Comparison of ENCODE assay signal across 19 mouse cellular contexts in the genomic region with DNA sequence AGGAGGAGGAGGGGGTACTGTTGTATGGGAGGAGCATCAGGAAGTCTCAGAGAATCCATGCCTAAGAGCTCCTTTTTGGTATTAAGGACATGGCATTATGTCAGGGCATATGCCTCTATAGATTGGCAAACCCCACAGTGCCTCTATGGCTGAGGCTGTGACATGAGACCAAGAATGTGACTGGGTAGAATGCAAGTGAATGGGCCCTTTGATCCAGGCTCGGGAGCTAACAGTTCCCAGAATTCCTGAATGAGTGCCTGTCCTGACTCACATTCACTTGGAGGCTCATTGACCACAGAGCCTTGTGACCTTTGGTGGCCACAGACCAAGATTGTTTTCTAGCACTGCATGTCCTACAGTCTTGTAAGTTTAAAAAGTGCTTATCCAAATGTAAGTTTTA. TPM values are rescaled to one million over a fixed set of nuclear protein-coding genes. Genes with fewer than 3 reads are reported as not detected.
DNase-seq lines count a peak whose midpoint lies in the region; ATAC-seq and TF ChIP-seq lines count a peak whose summit lies in the region.
"Had no signal": no experiment of that assay in that cellular context is flagged by ENCODE, and none has a peak within 500 bp of the region (broad histone marks: within the 10 kb centered on the region; RNA-seq: fewer than 3 reads in every experiment).

No protein-coding gene starts in this region.

- H3K79me2 ChIP-seq in heart, adult 2 months (replicated peaks; ENCODE audit: control insufficient read depth, insufficient read depth, low read length) = no peaks in the 10 kb centered on the region; the same call in 1 of the 2 replicates

- no peak for TF ChIP-seq POLR2A in heart, adult 2 months (IDR thresholded peaks at IDR 0.05; ENCODE audit: insufficient read depth, low read depth, low read length)

- peaks cover 16% of the 10 kb centered on the region for H3K36me3 ChIP-seq in heart, adult 2 months (ENCODE audit: control insufficient read depth, insufficient read depth, low read length)
- peaks cover 60% of the 10 kb centered on the region for H3K36me3 ChIP-seq in heart, embryonic 12.5 days
- H3K36me3 ChIP-seq in midbrain, postnatal 0 days (ENCODE audit: insufficient read depth, low read length) = peaks cover 48% of the 10 kb centered on the region
- H3K36me3 ChIP-seq in midbrain, embryonic 14.5 days (ENCODE audit: control insufficient read depth, insufficient read depth, low read length) = peaks cover 63% of the 10 kb centered on the region
- H3K36me3 ChIP-seq in hindbrain, embryonic 14.5 days (replicated peaks; ENCODE audit: control insufficient read depth, insufficient read depth) = peaks cover 68% of the 10 kb centered on the region

- TF ChIP-seq EP300 in heart, adult 2 months (IDR thresholded peaks at IDR 0.05; ENCODE audit: insufficient read depth, low read depth, low read length) = no peak

- no peak for ATAC-seq in heart, embryonic 12.5 days (ENCODE audit: insufficient number of reproducible peaks, low FRiP score)
- ATAC-seq in midbrain, postnatal 0 days (ENCODE audit: low FRiP score) = no peak
- no peak for ATAC-seq in midbrain, embryonic 14.5 days (ENCODE audit: low FRiP score, low TSS enrichment)
- no peak for ATAC-seq in hindbrain, embryonic 14.5 days (ENCODE audit: low FRiP score)

- H3K4me2 ChIP-seq in heart, embryonic 12.5 days = no peak overlapping the region
- H3K4me2 ChIP-seq in midbrain, postnatal 0 days (ENCODE audit: low read depth, low read length, poor library complexity, severe bottlenecking) = no peak overlapping the region
- H3K4me2 ChIP-seq in midbrain, embryonic 14.5 days (ENCODE audit: low read length) = no peak overlapping the region
- no peak overlapping the region for H3K4me2 ChIP-seq in hindbrain, embryonic 14.5 days (replicated peaks)
- H3K4me2 ChIP-seq: hindbrain, embryonic 12.5 days; limb, embryonic 12.5 days had no signal

- intact Hi-C loops in heart, adult 2 months (cut with DNase I) = no loop called here

- H3K27ac ChIP-seq in heart, adult 2 months = peak overlapping the region; percentile 12; the same call in 1 of the 2 replicates
- H3K27ac ChIP-seq in heart, embryonic 12.5 days (ENCODE audit: poor library complexity, severe bottlenecking) = no peak overlapping the region
- H3K27ac ChIP-seq in midbrain, postnatal 0 days (ENCODE audit: low read depth, low read length) = no peak overlapping the region
- no peak overlapping the region for H3K27ac ChIP-seq in midbrain, embryonic 14.5 days (replicated peaks; ENCODE audit: low read depth, low read length)
- no peak overlapping the region for H3K27ac ChIP-seq in hindbrain, embryonic 14.5 days
- H3K27ac ChIP-seq: forebrain, embryonic 10.5 days; hindbrain, embryonic 12.5 days; limb, embryonic 12.5 days; liver, embryonic 14.5 days had no signal

- no peak overlapping the region for H3K9ac ChIP-seq in heart, adult 2 months (ENCODE audit: low read depth, low read length)
- no peak overlapping the region for H3K9ac ChIP-seq in heart, embryonic 12.5 days
- H3K9ac ChIP-seq in midbrain, postnatal 0 days (replicated peaks; ENCODE audit: low read length, poor library complexity, severe bottlenecking) = no peak overlapping the region
- H3K9ac ChIP-seq in midbrain, embryonic 14.5 days (replicated peaks; ENCODE audit: low read length) = no peak overlapping the region
- no peak overlapping the region for H3K9ac ChIP-seq in hindbrain, embryonic 14.5 days
- H3K9ac ChIP-seq: hindbrain, embryonic 12.5 days; limb, embryonic 12.5 days; liver, embryonic 14.5 days had no signal

- H3K4me3 ChIP-seq in heart, adult 2 months = no peak overlapping the region
- H3K4me3 ChIP-seq in heart, embryonic 12.5 days = no peak overlapping the region
- H3K4me3 ChIP-seq in midbrain, postnatal 0 days (ENCODE audit: low read depth, low read length) = no peak overlapping the region
- no peak overlapping the region for H3K4me3 ChIP-seq in midbrain, embryonic 14.5 days (replicated peaks; ENCODE audit: low read depth, low read length)
- no peak overlapping the region for H3K4me3 ChIP-seq in hindbrain, embryonic 14.5 days (replicated peaks; ENCODE audit: low read length)
- H3K4me3 ChIP-seq: forebrain, embryonic 10.5 days; hindbrain, embryonic 12.5 days; limb, embryonic 12.5 days; megakaryocyte, embryonic 14.5 days had no signal

- 16% methylated on average over 1 of the region's 1 CpGs for WGBS in heart, adult 2 months
- WGBS in heart, embryonic 12.5 days = 23% methylated on average over 1 of the region's 1 CpGs
- WGBS in midbrain, postnatal 0 days = 14% methylated on average over 1 of the region's 1 CpGs
- WGBS in midbrain, embryonic 14.5 days = 13% methylated on average over 1 of the region's 1 CpGs
- WGBS in hindbrain, embryonic 14.5 days = 11% methylated on average over 1 of the region's 1 CpGs

- H3K27me3 ChIP-seq in heart, adult 2 months (ENCODE audit: control insufficient read depth, insufficient read depth, low read length) = no peaks in the 10 kb centered on the region
- H3K27me3 ChIP-seq in heart, embryonic 12.5 days (replicated peaks) = no peaks in the 10 kb centered on the region
- H3K27me3 ChIP-seq in midbrain, postnatal 0 days (ENCODE audit: insufficient read depth, low read length) = no peaks in the 10 kb centered on the region
- no peaks in the 10 kb centered on the region for H3K27me3 ChIP-seq in midbrain, embryonic 14.5 days (ENCODE audit: control insufficient read depth, insufficient read depth, low read length)
- no peaks in the 10 kb centered on the region for H3K27me3 ChIP-seq in hindbrain, embryonic 14.5 days (ENCODE audit: control insufficient read depth, insufficient read depth, low read length)
- H3K27me3 ChIP-seq: hindbrain, embryonic 12.5 days; limb, embryonic 12.5 days; megakaryocyte, embryonic 14.5 days had no signal

- H3K4me1 ChIP-seq in heart, adult 2 months (ENCODE audit: control insufficient read depth, insufficient read depth, low read length) = peaks cover 5% of the 10 kb centered on the region
- H3K4me1 ChIP-seq in heart, embryonic 12.5 days (replicated peaks) = peaks cover 13% of the 10 kb centered on the region
- no peaks in the 10 kb centered on the region for H3K4me1 ChIP-seq in midbrain, postnatal 0 days (ENCODE audit: insufficient read depth, low read length)
- H3K4me1 ChIP-seq in midbrain, embryonic 14.5 days (ENCODE audit: control insufficient read depth, insufficient read depth, low read length) = peaks cover 1% of the 10 kb centered on the region; the same call in 1 of the 2 replicates
- 0 out of 2 replicates have a peak, but pooled peaks cover under 1% of the 10 kb centered on the region for H3K4me1 ChIP-seq in hindbrain, embryonic 14.5 days (replicated peaks; ENCODE audit: control insufficient read depth, insufficient read depth, low read length)
- H3K4me1 ChIP-seq: limb, embryonic 12.5 days had no signal

- DNase-seq in heart, adult 2 months = no peak
- DNase-seq in midbrain, postnatal 0 days (ENCODE audit: low spot score) = peak; percentile 43
- DNase-seq in midbrain, embryonic 14.5 days = no peak
- DNase-seq in adipocyte (ENCODE audit: low spot score) = peak; percentile 66
- no peak for DNase-seq in spleen, postnatal 10 days (ENCODE audit: low spot score in 2 of 2)
- no peak for DNase-seq in hindbrain, embryonic 14.5 days (ENCODE audit: low spot score)
- DNase-seq: adrenal gland, adult 2 months; cerebellum, adult 9-11 months; kidney, adult 11 months; kidney, postnatal 4 days; lung, postnatal 10 days; right cerebral cortex, postnatal 25 days; thymus, adult 18-20 months had no signal

- TF ChIP-seq CTCF in heart, adult 2 months (IDR thresholded peaks at IDR 0.05) = no peak
- TF ChIP-seq CTCF in midbrain, postnatal 0 days (IDR thresholded peaks at IDR 0.05) = no peak

- no peaks in the 10 kb centered on the region for H3K9me3 ChIP-seq in heart, embryonic 12.5 days (replicated peaks)
- no peaks in the 10 kb centered on the region for H3K9me3 ChIP-seq in midbrain, postnatal 0 days (ENCODE audit: low read length)
- H3K9me3 ChIP-seq in midbrain, embryonic 14.5 days (ENCODE audit: control insufficient read depth, low read length) = no peaks in the 10 kb centered on the region
- no peaks in the 10 kb centered on the region for H3K9me3 ChIP-seq in hindbrain, embryonic 14.5 days (ENCODE audit: control insufficient read depth, low read length)
- H3K9me3 ChIP-seq: forebrain, embryonic 10.5 days; hindbrain, embryonic 12.5 days; limb, embryonic 12.5 days; megakaryocyte, embryonic 14.5 days had no signal

RNA-seq across cellular contexts. Expression of gene Tbc1d10a, which starts 4.5 kb away (rescaled TPM):
- 10 to 100 TPM; 10.1 to 10.7 TPM for total RNA-seq in heart, adult 2 months (2021)
- 17.3 and 22.3 TPM in 2 replicates for polyA plus RNA-seq in heart, adult 2 months (2012; rRNA removed)
- polyA plus RNA-seq in heart, embryonic 12.5 days (2016; fragmentation: Nextera tagmentation; extraction: Ambion mirVana) = 15.6 TPM in 2 replicates
- total RNA-seq in midbrain, postnatal 0 days (2014; rRNA removed) = 41.9 and 48.4 TPM in 2 replicates
- 31.9 and 36.2 TPM in 2 replicates for polyA plus RNA-seq in midbrain, postnatal 0 days (2015; fragmentation: Nextera tagmentation; extraction: Ambion mirVana)
- polyA plus RNA-seq in midbrain, embryonic 14.5 days (2014; fragmentation: Nextera tagmentation; extraction: Ambion mirVana) = 21.5 and 23.8 TPM in 2 replicates
- polyA plus RNA-seq in hindbrain, embryonic 14.5 days (2014; fragmentation: Nextera tagmentation; extraction: Ambion mirVana) = 23.7 and 25.6 TPM in 2 replicates

RNA-seq across cellular contexts. Expression of gene Sf3a1, which starts 21.9 kb away (rescaled TPM):
- 10 to 100 TPM; 37.2 to 38.7 TPM for total RNA-seq in heart, adult 2 months (2021)
- polyA plus RNA-seq in heart, adult 2 months (2012; rRNA removed) = 17.9 and 23.4 TPM in 2 replicates
- polyA plus RNA-seq in heart, embryonic 12.5 days (2016; fragmentation: Nextera tagmentation; extraction: Ambion mirVana) = 43.1 and 46.5 TPM in 2 replicates
- 46.0 and 49.6 TPM in 2 replicates for total RNA-seq in midbrain, postnatal 0 days (2014; rRNA removed)
- polyA plus RNA-seq in midbrain, postnatal 0 days (2015; fragmentation: Nextera tagmentation; extraction: Ambion mirVana) = 34.2 and 37.3 TPM in 2 replicates
- 47.6 and 64.3 TPM in 2 replicates for polyA plus RNA-seq in midbrain, embryonic 14.5 days (2014; fragmentation: Nextera tagmentation; extraction: Ambion mirVana)
- 49.3 and 54.7 TPM in 2 replicates for polyA plus RNA-seq in hindbrain, embryonic 14.5 days (2014; fragmentation: Nextera tagmentation; extraction: Ambion mirVana)

RNA-seq across cellular contexts. Expression of gene Ccdc157, which starts 22.0 kb away (rescaled TPM):
- total RNA-seq in heart, adult 2 months (2021) = 1 to 10 TPM; 4.5 to 4.6 TPM
- 6.7 and 9.9 TPM in 2 replicates for polyA plus RNA-seq in heart, adult 2 months (2012; rRNA removed)
- 4.7 and 5.5 TPM in 2 replicates for polyA plus RNA-seq in heart, embryonic 12.5 days (2016; fragmentation: Nextera tagmentation; extraction: Ambion mirVana)
- 22.0 and 23.3 TPM in 2 replicates for total RNA-seq in midbrain, postnatal 0 days (2014; rRNA removed)
- 9.0 and 10.7 TPM in 2 replicates for polyA plus RNA-seq in midbrain, postnatal 0 days (2015; fragmentation: Nextera tagmentation; extraction: Ambion mirVana)
- 4.8 and 7.1 TPM in 2 replicates for polyA plus RNA-seq in midbrain, embryonic 14.5 days (2014; fragmentation: Nextera tagmentation; extraction: Ambion mirVana)
- 6.3 and 7.3 TPM in 2 replicates for polyA plus RNA-seq in hindbrain, embryonic 14.5 days (2014; fragmentation: Nextera tagmentation; extraction: Ambion mirVana)

RNA-seq across cellular contexts. Expression of gene Castor1, which starts 36.0 kb away (rescaled TPM):
- 1 to 10 TPM; 4.0 to 5.9 TPM for total RNA-seq in heart, adult 2 months (2021)
- polyA plus RNA-seq in heart, adult 2 months (2012; rRNA removed) = 10.7 and 13.5 TPM in 2 replicates
- 3.4 and 3.8 TPM in 2 replicates for polyA plus RNA-seq in heart, embryonic 12.5 days (2016; fragmentation: Nextera tagmentation; extraction: Ambion mirVana)
- 9.7 and 10.6 TPM in 2 replicates for total RNA-seq in midbrain, postnatal 0 days (2014; rRNA removed)
- 4.9 and 7.5 TPM in 2 replicates for polyA plus RNA-seq in midbrain, postnatal 0 days (2015; fragmentation: Nextera tagmentation; extraction: Ambion mirVana)
- polyA plus RNA-seq in midbrain, embryonic 14.5 days (2014; fragmentation: Nextera tagmentation; extraction: Ambion mirVana) = 1.6 and 2.1 TPM in 2 replicates
- polyA plus RNA-seq in hindbrain, embryonic 14.5 days (2014; fragmentation: Nextera tagmentation; extraction: Ambion mirVana) = 3.8 and 4.5 TPM in 2 replicates

RNA-seq across cellular contexts. Expression of gene Rnf215, which starts 47.1 kb away (rescaled TPM):
- total RNA-seq in heart, adult 2 months (2021) = 10 to 100 TPM; 12.9 to 13.4 TPM
- polyA plus RNA-seq in heart, adult 2 months (2012; rRNA removed) = 16.1 and 17.7 TPM in 2 replicates
- 21.4 and 22.0 TPM in 2 replicates for polyA plus RNA-seq in heart, embryonic 12.5 days (2016; fragmentation: Nextera tagmentation; extraction: Ambion mirVana)
- total RNA-seq in midbrain, postnatal 0 days (2014; rRNA removed) = 93.8 and 112 TPM in 2 replicates
- polyA plus RNA-seq in midbrain, postnatal 0 days (2015; fragmentation: Nextera tagmentation; extraction: Ambion mirVana) = 49.2 and 52.9 TPM in 2 replicates
- 52.7 and 52.9 TPM in 2 replicates for polyA plus RNA-seq in midbrain, embryonic 14.5 days (2014; fragmentation: Nextera tagmentation; extraction: Ambion mirVana)
- polyA plus RNA-seq in hindbrain, embryonic 14.5 days (2014; fragmentation: Nextera tagmentation; extraction: Ambion mirVana) = 46.4 and 48.2 TPM in 2 replicates

Comparison
In these comparisons a context has a peak if more than half of its experiments do, and no peak if none do; other contexts are left out.
1. DNase-seq: peak in midbrain, postnatal 0 days (single experiment) and adipocyte (single experiment); none in heart, adult 2 months (0 of 2), midbrain, embryonic 14.5 days (single experiment), spleen, postnatal 10 days (0 of 2) and hindbrain, embryonic 14.5 days (single experiment).